Mouse (Mus musculus): ENCODE results near the gene Rplp0. TPM values are rescaled to one million over a fixed set of nuclear protein-coding genes. Genes with fewer than 3 reads are reported as not detected.

Gene Rplp0
- polyA plus RNA-seq, 1 experiment: 1,614 TPM

- Histone ChIP-seq H3K4me3 (ENCODE audit: insufficient read depth, low read length) (no peak overlapping the region), H3K27ac (ENCODE audit: insufficient read depth, low read depth, low read length) (no peak overlapping the region), H3K4me1 (ENCODE audit: control insufficient read depth, insufficient read depth, low read length) (no peaks in the 10 kb centered on the region)
- TF ChIP-seq CTCF (IDR thresholded peaks at IDR 0.05; ENCODE audit: low read depth, low read length): no peak
- TF ChIP-seq POLR2A (IDR thresholded peaks at IDR 0.05; ENCODE audit: borderline replicate concordance, low read depth, low read length): no peak
These were observed 52.3 kb downstream of the Rplp0 start for GRCm38 (mm10) chr5:115611566-115611965.

Other genes with a start within 250 kb of the Rplp0 start
- 114 and 123 TPM in 2 replicates for gene Srsf9, start 232.3 kb upstream of the Rplp0 start, polyA plus RNA-seq (2012; ENCODE audit: insufficient read depth, insufficient read length, missing spikeins)
- 28.8 and 31.4 TPM in 2 replicates for gene Gatc, start 218.3 kb upstream of the Rplp0 start, polyA plus RNA-seq (2012; ENCODE audit: insufficient read depth, insufficient read length, missing spikeins)
- gene Triap1, start 218.2 kb upstream of the Rplp0 start, polyA plus RNA-seq (2012; ENCODE audit: insufficient read depth, insufficient read length, missing spikeins): 60.2 and 68.9 TPM in 2 replicates
- gene Cox6a1, start 210.5 kb upstream of the Rplp0 start, polyA plus RNA-seq (2012; ENCODE audit: insufficient read depth, insufficient read length, missing spikeins): 445 and 473 TPM in 2 replicates
- gene Msi1, start 129.9 kb upstream of the Rplp0 start, polyA plus RNA-seq (2012; ENCODE audit: insufficient read depth, insufficient read length, missing spikeins): 0.44 TPM in 1 of 2 replicates, not detected in the other
- not detected in 2 replicates for gene Pla2g1b, start 93.2 kb upstream of the Rplp0 start, polyA plus RNA-seq (2012; ENCODE audit: insufficient read depth, insufficient read length, missing spikeins)
- gene Sirt4, start 74.7 kb upstream of the Rplp0 start, polyA plus RNA-seq (2012; ENCODE audit: insufficient read depth, insufficient read length, missing spikeins): 15.6 and 17.8 TPM in 2 replicates
- gene Pxn, start 52.8 kb upstream of the Rplp0 start, polyA plus RNA-seq (2012; ENCODE audit: insufficient read depth, insufficient read length, missing spikeins): 109 and 121 TPM in 2 replicates
- gene Gcn1l1, start 5.8 kb downstream of the Rplp0 start, polyA plus RNA-seq (2012; ENCODE audit: insufficient read depth, insufficient read length, missing spikeins): 20.3 and 21.0 TPM in 2 replicates
- 59.9 and 71.0 TPM in 2 replicates for gene Rab35, start 72.4 kb downstream of the Rplp0 start, polyA plus RNA-seq (2012; ENCODE audit: insufficient read depth, insufficient read length, missing spikeins)
- gene Bicdl1, start 172.2 kb downstream of the Rplp0 start, polyA plus RNA-seq (2012; ENCODE audit: insufficient read depth, insufficient read length, missing spikeins): 3.0 and 3.1 TPM in 2 replicates

Data from bone marrow macrophage, adult 2 months (primary cell).